Mouse (Mus musculus) E14TG2a.4 (cell line): ENCODE measurements around the gene Trio.

Experiments used
- H3K27me3 ChIP-seq: 2 replicates; pipeline ENCODE4 v1.6.1; 2014; ENCODE audit warnings: low read length, control low read depth; ENCODE audit not compliant: insufficient read depth
- H3K36me3 ChIP-seq: 2 replicates; pipeline ENCODE4 v1.6.1; 2014; ENCODE audit warnings: low read length, control low read depth; ENCODE audit not compliant: insufficient read depth
- H3K4me1 ChIP-seq: replicated peaks from 2 replicates; pipeline ENCODE4 v1.6.1; 2014; ENCODE audit warnings: low read depth, low read length, control low read depth
- H3K4me3 ChIP-seq: replicated peaks from 2 replicates; pipeline ENCODE4 v1.5.1; 2014; ENCODE audit warnings: mild to moderate bottlenecking, low read length
- H3K9me3 ChIP-seq: 2 replicates; pipeline ENCODE4 v1.6.1; 2014; ENCODE audit warnings: low read length, control low read depth
- CTCF ChIP-seq: conservative IDR thresholded peaks from 2 replicates; pipeline ENCODE4 v1.5.1; 2014; ENCODE audit warnings: low read length
- NANOG ChIP-seq: IDR thresholded peaks from 2 replicates; pipeline ENCODE4 v1.6.1; 2014; ENCODE audit warnings: borderline replicate concordance, low read length, mixed read lengths
- POU5F1 ChIP-seq: IDR thresholded peaks from 2 replicates; pipeline ENCODE4 v1.6.1; 2014; ENCODE audit warnings: low read length, borderline replicate concordance

The Trio gene

GRCm38 (mm10) chr15:28064733-28065088 is 39.1 kb upstream of the Trio start:
- Histone ChIP-seq H3K36me3 (no peaks in the 10 kb centered on the region), H3K27me3 (peaks cover 52% of the 10 kb centered on the region), H3K9me3 (peaks cover 12% of the 10 kb centered on the region), H3K4me3 (no peak overlapping the region), H3K4me1 (peaks cover 24% of the 10 kb centered on the region)
- TF ChIP-seq POU5F1: no peak
- TF ChIP-seq CTCF: no peak
- no peak for TF ChIP-seq NANOG

GRCm38 (mm10) chr15:28064081-28064732 is 38.6 kb upstream of the Trio start:
- Histone ChIP-seq H3K36me3 (no peaks in the 10 kb centered on the region), H3K9me3 (peaks cover 12% of the 10 kb centered on the region), H3K27me3 (peaks cover 52% of the 10 kb centered on the region), H3K4me3 (no peak overlapping the region), H3K4me1 (peaks cover 24% of the 10 kb centered on the region)
- TF ChIP-seq NANOG: no peak
- no peak for TF ChIP-seq CTCF
- no peak for TF ChIP-seq POU5F1

GRCm38 (mm10) chr15:28063466-28063865 is 37.8 kb upstream of the Trio start:
- TF ChIP-seq CTCF: no peak
- TF ChIP-seq NANOG: no peak
- no peak for TF ChIP-seq POU5F1
- peaks cover 23% of the 10 kb centered on the region for H3K4me1 ChIP-seq
- H3K4me3 ChIP-seq: no peak overlapping the region
- peaks cover 52% of the 10 kb centered on the region for H3K27me3 ChIP-seq
- peaks cover 12% of the 10 kb centered on the region for H3K9me3 ChIP-seq
- H3K36me3 ChIP-seq: no peaks in the 10 kb centered on the region

GRCm38 (mm10) chr15:28062016-28062415 is 36.4 kb upstream of the Trio start:
- Histone ChIP-seq H3K4me3 (no peak overlapping the region), H3K36me3 (no peaks in the 10 kb centered on the region), H3K4me1 (peaks cover 23% of the 10 kb centered on the region), H3K9me3 (peaks cover 12% of the 10 kb centered on the region), H3K27me3 (peaks cover 46% of the 10 kb centered on the region)
- no peak for TF ChIP-seq POU5F1
- TF ChIP-seq NANOG: no peak
- no peak for TF ChIP-seq CTCF

GRCm38 (mm10) chr15:28060977-28061376 is 35.3 kb upstream of the Trio start:
- Histone ChIP-seq H3K36me3 (no peaks in the 10 kb centered on the region), H3K4me3 (no peak overlapping the region), H3K27me3 (peaks cover 40% of the 10 kb centered on the region), H3K4me1 (peaks cover 23% of the 10 kb centered on the region), H3K9me3 (peaks cover 12% of the 10 kb centered on the region)
- TF ChIP-seq NANOG (peak; percentile 23; the same call in 1 of the 2 replicates), POU5F1 (no peak)

GRCm38 (mm10) chr15:28060423-28060822 is 34.8 kb upstream of the Trio start:
- H3K36me3 ChIP-seq: no peaks in the 10 kb centered on the region
- peaks cover 35% of the 10 kb centered on the region for H3K27me3 ChIP-seq
- no peak overlapping the region for H3K4me3 ChIP-seq
- TF ChIP-seq POU5F1: no peak
- TF ChIP-seq NANOG: no peak
- TF ChIP-seq CTCF: no peak
- peaks cover 23% of the 10 kb centered on the region for H3K4me1 ChIP-seq
- peaks cover 12% of the 10 kb centered on the region for H3K9me3 ChIP-seq

- Histone ChIP-seq H3K27me3 (peaks cover 15% of the 10 kb centered on the region), H3K9me3 (peaks cover under 1% of the 10 kb centered on the region; the same call in 1 of the 2 replicates), H3K4me1 (peaks cover 37% of the 10 kb centered on the region), H3K36me3 (no peaks in the 10 kb centered on the region), H3K4me3 (no peak overlapping the region)
- TF ChIP-seq CTCF (no peak), NANOG (no peak), POU5F1 (no peak)
Observed at GRCm38 (mm10) chr15:28057545-28057944, 31.9 kb upstream of the Trio start.

GRCm38 (mm10) chr15:28054731-28055130 is 29.1 kb upstream of the Trio start:
- no peaks in the 10 kb centered on the region for H3K36me3 ChIP-seq
- H3K4me1 ChIP-seq: peaks cover 44% of the 10 kb centered on the region
- no peaks in the 10 kb centered on the region; the same call in 1 of the 2 replicates for H3K9me3 ChIP-seq
- peaks cover 17% of the 10 kb centered on the region for H3K27me3 ChIP-seq
- H3K4me3 ChIP-seq: no peak overlapping the region
- TF ChIP-seq CTCF (no peak), POU5F1 (no peak), NANOG (no peak)

- Histone ChIP-seq H3K27me3 (peaks cover 17% of the 10 kb centered on the region), H3K4me1 (peaks cover 43% of the 10 kb centered on the region), H3K4me3 (no peak overlapping the region), H3K36me3 (no peaks in the 10 kb centered on the region), H3K9me3 (peaks cover 3% of the 10 kb centered on the region)
- TF ChIP-seq CTCF: no peak
- TF ChIP-seq NANOG: no peak
- no peak for TF ChIP-seq POU5F1
Observed at GRCm38 (mm10) chr15:28054111-28054510, 28.5 kb upstream of the Trio start.
